Mouse (Mus musculus): Measurements from ENCODE around the gene Tgm5.
"Not testable (repeated sequence)": the region's sequence is repeated elsewhere in the genome, so short reads cannot be mapped to it uniquely, and the experiment has no call there.

Gene Tgm5

DNA sequence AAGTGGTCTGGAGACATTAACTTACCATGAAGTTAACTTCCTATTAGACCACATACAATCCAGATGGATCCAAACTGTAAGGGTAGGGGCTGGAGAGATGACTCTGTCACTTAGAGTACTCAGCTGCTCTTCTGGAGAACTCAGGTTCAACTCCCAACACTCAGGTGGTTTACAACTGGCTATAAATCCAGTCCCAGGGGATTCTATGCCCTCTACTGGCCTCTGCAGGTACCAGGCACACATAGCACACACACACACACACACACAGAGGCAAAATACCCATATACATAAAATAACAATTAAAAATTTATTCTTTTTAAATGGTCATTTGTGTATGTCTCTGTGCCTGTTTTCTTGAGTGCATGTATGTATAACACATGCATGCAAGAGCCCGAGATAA lies 46.3 kb downstream of the Tgm5 start:
- no peak for DNase-seq (ENCODE audit: low spot score in 2 of 2)

DNA sequence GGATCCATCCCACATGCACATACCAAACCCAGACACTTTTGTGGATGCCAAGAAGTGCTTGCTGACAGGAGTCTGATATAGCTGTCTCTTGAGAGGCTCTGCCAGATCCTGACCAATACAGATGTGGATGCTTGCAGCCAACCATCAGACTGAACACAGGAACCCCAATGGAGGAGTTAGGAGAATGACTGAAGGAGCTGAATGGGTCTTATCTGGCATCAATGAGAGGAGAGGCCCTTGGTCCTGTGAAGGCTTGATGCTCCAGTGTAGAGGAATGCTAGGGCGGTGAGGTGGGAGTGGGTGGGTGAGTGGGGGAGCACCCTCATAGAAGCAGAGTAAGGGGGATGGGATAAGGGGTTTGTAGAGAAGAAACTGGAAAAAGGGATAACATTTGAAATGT lies 46.8 kb downstream of the Tgm5 start:
- DNase-seq (ENCODE audit: low spot score in 2 of 2) = not testable (repeated sequence)

DNA sequence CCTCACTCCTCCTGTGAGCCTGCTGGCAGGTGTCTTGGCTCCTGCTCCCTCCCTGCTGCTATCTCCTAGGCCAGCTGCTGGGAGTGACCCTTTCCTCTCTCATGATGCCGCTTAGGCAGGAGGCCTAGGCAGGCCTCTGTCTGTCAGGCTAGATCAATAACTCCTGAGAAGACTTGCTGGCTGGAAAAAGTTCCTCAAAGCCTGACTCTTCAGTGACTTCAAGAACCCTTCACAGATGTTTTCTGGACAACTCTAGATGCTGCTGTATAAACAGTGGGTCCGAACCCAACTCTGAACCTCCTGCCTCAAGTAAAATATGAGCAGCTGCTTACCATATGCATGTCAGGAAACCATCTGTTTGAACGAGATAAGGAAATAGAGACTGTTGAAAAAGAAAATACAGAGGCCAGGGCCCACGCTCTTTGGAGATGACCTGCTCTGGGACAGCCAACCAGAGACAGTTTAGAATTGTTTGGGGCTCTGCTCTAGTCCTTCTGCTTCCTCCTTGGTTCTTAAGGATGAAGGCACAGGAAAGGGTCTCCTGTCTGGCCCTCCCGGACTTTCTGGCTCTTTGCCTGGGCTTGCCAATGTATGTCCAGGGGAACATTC lies 48.8 kb downstream of the Tgm5 start, which contains the start of gene Epb42:
TSS of gene Epb42 (minus strand) at position 340 of the 609 bp plus-strand sequence.
- no peak for DNase-seq (ENCODE audit: low spot score in 2 of 2)

DNA sequence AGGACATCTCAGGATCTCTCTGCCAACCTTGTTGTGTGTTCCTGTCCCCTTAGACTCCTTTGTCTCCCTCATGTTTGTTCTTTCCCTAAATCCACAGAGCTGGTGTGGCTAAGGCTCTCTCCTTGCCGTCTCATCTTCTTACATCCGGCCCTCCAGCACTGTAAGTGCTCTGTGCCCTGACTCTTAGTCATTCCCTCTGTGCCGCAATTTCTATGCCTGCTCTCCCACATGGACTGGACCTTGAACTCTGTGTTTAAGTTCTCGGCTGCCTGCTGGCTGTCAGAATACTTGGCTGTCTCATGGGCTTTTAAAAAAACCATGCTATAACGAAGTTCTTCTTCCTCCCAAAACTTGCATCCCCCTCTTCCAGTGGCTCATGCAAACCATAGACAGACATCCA lies 62.7 kb downstream of the Tgm5 start:
- no peak for DNase-seq (ENCODE audit: low spot score in 2 of 2)

DNA sequence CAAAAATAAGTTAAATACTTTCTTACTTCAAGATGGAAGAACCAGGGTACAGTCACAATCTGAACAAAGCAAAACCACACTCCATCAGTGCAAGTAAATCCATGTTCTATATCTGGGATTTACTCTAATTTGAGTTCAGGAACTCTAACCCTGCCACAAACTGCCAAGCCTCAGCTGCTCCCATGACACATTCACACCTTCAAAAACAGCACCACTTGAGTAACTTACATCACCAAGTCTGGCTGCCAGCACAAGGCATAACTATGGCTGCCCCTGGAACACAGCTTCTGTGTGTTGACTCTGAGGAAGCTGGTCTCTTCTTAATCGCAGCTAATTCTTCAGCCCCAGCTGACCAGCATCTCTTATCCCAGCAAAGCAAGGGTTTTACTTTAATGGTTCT lies 68.5 kb downstream of the Tgm5 start:
- DNase-seq (ENCODE audit: low spot score in 2 of 2) = no peak

DNA sequence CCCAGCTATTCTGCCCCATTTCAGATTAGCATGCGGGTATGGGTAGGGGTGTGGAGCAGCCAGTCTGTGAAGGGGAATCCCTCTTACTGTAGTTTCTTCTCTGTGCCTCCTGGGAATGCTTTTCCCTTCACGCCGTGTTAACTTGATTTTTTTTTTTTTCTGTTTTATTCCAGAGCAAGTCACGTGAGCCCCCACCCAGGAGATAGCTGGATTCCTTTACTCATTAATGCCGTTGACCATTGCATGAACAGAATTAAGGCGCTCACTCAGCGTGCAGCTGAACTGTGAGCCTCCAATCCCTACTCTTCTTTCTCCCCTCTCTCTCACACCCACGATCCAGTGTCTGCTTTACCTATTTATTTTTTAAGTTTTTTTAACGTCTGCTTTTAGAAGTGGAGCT lies 69.4 kb downstream of the Tgm5 start:
- DNase-seq (ENCODE audit: low spot score in 2 of 2) = no peak

DNA sequence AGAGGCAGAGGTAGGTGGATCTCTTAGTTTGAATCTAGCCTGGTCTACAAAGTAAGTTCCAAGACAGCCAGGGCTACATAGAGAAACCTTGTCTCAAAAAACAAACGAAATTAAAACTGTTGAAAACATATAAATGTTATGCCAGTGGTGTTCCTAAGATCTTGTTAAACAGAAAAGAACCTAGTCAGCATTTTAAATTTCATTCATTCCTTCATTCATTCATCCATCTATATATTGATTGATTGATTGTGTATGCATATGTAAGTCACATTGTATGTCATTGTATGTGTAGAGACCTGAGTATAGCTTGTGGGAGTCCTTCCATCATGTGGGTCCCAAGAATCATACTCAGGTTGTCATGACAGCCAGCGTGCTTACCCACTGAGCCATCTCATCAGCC lies 70.1 kb downstream of the Tgm5 start:
- DNase-seq (ENCODE audit: low spot score in 2 of 2) = no peak

DNA sequence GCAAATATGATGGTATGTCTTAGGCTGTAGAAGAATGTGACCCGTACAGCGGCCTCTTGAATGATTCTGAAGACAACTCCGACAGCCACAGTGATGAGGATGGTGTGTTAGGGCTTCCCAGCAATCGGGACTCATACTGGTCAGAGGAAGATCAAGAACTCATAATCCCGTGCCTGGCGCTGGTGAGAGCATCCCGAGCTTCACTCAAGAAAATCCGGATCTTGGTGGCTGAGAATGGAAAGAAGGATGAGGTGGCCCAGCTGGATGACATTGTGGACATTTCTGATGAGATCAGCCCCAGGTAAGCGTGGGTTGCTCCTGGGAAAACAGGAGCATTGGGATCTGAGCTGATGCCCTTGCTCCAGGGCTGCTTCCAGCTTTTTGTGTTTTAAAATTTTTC lies 73.0 kb downstream of the Tgm5 start:
- no peak for DNase-seq (ENCODE audit: low spot score in 2 of 2)

DNA sequence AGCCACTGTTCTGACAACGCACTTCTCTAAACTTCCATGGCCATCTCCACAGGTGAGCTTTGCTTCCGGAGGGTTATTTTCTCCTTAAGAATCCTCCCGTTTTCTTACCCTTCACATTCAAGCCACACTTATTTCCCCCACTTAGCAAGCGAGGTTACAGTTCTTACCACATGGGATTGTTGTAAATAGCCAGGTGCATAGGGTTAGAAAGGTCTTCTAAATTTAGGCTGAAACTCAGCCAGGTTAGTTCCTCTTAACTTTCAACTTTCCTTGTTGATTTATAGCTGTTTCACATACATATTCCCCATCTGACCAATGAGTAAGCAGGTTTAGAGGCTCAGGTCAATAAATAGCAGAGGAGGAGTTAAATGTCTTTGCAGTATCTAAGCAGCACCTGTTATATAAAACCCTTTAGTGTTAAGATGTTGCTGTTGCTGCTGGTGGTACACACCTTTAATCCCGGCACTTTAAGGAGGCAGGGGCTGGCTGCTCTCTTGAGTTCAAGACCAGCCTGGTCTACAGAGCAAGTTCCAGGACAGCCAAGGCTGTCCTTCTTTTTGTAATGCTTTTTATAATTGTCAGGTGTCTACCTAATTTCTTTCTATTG lies 76.5 kb downstream of the Tgm5 start:
- DNase-seq (ENCODE audit: low spot score in 2 of 2) = no peak

DNA sequence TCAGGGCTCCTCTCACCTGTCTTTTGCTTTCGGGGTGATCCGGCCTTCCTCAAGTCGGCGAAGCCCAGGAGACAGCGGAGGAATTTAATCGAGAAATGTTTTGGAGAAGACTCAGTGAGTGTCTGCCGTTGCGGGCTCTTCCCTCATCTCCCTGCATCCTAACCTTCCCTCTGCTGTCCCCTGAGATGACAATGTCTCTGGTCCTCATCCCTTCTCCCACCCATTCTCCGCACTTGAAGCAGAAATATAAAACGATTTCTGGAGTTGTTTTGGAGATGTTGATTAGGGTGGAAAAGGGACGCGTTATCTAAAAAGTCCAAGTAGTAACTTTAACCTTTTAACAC lies 77.0 kb downstream of the Tgm5 start:
- no peak for DNase-seq (ENCODE audit: low spot score in 2 of 2)

DNA sequence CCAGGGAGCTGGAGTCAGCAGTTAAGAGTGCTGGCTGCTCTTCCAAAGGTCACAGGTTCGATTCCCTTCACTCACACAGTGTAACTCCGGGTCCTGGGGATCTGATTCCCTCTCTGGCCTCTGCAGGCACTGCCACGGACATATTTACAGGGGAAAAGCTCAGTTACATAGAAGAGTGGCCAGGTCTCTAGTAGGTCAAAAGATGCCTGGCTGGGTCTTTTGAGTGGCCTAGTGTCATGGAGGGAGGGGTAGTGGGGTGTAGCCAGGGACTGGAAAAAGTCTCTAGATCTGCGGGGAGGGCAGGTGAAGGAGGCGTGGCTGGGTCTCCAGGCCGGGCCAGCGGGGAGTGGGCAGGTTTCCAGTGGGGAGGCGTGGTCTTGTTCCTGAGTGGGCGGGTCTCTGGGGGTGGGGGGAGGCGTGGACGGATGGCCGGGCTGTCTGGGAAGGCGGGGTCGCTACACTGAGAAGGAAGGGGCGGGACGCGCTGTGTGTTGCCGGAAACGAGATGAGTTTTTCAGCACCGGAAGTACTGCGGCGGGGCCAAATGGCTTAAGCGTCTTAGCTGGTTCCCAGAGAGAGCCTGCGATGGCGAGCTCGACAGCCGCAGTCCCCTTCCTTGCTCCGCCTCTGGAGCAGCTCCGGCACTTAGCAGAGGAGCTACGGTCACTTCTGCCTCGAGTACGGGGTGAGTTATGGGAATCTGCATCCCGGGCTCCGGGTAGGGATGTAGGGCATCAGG lies 77.5 kb downstream of the Tgm5 start, which contains the start of gene Ccndbp1:
TSS of gene Ccndbp1 (plus strand) at position 479 of the 739 bp plus-strand sequence.
- peak; percentile 89 to 90 for DNase-seq (ENCODE audit: low spot score in 2 of 2)

DNA sequence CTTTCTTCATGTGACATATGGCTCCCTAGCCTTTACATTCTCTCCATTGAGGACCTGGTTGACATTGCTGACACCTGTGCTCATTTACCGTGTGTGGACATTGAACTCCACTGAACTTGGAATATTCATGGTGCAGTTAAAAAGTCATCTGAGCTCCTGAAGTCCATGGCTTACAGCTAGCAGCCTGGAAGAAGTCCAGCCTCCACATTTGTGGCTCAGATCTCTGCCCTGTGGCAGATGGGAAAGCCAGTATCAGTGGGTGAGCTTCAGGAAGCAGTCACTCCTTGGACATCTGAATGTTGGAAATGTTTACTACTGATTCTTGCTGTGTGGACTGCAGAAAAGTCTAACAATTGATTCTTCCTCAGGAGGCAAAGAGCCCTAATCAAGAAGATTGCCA lies 78.7 kb downstream of the Tgm5 start:
- no peak for DNase-seq (ENCODE audit: low spot score in 2 of 2)

DNA sequence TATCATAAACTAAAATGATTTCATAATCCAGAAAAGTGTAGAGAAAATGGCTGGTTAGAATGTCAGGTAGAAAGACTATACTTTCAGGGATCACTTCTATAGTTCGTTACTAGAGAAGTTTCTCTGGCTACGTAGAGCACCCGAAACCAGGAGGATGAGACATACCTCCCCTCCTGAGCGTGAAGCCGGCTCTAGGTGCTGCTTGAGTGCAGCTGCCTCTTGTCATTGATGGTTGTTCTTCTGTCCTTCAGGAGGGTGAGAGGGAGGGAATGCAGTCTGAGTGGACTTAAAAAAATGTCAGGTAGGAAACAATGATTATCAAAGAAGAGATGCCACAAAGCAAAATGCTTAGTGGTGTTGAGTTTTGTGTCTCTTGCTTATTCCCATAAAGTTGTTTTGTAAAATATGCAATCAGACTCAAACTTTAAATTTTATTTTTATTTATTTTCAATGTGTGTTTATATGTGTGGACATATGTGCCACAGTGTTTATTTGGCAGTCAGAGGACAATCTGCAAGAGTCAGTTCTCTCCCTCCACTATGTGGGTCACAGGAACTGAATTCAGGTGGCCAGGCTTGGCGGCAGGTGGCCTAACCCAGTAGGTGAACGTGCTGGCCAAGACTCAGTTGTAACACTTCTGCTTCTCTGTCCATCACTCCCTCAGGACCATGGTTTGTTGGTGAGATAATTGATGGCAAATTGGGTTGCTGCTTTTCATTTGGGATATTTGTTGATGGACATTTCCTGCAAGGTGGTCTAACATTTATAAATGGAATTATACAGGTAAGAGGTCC lies 81.4 kb downstream of the Tgm5 start:
- DNase-seq (ENCODE audit: low spot score in 2 of 2) = no peak

DNA sequence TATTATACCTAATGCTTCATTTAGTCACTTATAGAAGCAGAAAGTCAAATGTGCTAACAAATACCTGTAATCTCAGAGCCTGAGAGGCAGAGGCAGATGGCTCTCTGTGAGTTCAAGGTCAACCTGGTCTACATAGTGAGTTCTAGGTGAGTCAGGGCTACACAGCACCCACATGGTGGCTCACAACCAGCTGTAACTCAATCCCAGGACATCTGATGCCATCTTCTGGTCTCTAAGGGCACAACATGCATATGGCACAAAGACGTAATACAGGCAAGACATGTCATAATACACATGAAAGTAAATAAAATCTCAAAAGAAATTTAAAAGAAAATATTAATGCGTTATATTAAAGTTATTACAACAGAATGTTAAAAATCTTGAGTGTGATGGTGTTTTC lies 82.1 kb downstream of the Tgm5 start:
- DNase-seq (ENCODE audit: low spot score in 2 of 2) = no peak

DNA sequence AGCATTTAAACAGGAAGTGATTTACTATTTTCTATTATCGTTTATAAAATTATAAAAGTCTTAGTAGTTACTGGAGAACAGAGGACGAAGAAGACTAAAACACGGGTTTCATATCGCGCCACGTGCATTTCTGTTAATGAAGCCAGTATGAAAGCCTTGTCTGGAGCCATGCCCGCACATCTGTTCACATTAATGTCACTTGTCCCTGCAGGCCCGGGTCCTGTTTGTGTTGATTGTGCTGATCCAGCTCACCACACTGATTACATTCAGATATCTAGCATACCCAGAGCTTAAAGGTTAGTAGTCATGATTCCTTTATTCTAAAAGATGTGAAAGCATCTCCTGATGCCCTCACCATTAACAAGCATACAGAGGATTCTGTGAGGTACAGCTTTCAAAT lies 86.8 kb downstream of the Tgm5 start:
- DNase-seq (ENCODE audit: low spot score in 2 of 2) = no peak

DNA sequence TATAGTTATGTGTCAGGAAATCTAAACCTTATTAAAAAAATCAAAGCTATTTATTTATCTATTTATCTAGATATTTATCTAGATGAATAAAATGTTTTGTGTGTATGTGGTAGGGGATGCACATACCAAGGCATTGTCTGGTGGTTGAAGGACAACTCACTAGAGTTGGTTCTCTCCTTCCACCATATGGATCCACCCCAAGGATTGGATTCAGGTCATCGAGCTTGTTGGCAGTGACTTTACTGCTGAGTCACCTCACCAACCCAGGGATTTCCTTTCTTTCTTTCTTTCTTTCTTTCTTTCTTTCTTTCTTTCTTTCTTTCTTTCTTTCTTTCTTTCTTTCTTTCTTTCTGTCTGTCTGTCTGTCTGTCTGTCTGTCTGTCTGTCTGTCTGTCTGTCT lies 89.0 kb downstream of the Tgm5 start:
- not testable (repeated sequence) for DNase-seq (ENCODE audit: low spot score in 2 of 2)

Measured in natural killer cell, adult 2 months (primary cell).